Comparison of ENCODE assay signal across 24 mouse cellular contexts in the genomic region with DNA sequence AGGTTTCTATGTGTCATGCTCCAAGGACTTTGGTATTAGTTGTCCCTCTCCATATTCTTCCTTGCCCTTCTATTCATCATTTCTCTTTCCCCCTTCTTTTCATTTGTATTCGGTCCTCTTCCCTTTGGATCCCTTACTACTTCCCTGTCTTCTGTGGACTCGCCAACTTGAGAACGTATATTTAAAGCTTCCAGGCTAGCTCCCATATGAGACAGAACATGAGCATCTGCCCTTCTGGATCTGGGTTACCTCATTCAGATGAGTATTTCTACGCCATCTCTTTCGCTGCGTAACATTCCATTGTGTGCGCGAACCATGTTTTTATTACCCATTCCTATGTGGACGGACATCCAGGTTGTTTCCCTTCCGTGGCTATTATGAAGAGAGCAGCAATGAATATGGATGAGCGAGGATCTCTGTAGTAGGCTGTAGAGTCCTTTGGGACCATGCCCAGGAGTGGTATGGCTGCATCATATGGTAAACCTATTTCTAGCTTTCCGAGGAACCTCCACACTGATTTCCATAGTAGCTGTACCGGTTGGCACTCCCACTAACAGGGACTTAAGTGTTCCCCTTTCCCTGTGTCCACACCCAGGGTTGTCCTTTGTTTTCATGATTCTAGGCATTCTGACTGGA.
DNase-seq lines count a peak whose midpoint lies in the region; ATAC-seq and TF ChIP-seq lines count a peak whose summit lies in the region.
"Had no signal": no experiment of that assay in that cellular context is flagged by ENCODE, and none has a peak within 500 bp of the region (broad histone marks: within the 10 kb centered on the region; RNA-seq: fewer than 3 reads in every experiment).

No protein-coding gene starts in this region.

- no peaks in the 10 kb centered on the region for H3K4me1 ChIP-seq in forebrain, postnatal 0 days (ENCODE audit: insufficient read depth)
- no peaks in the 10 kb centered on the region; the same call in 1 of the 2 replicates for H3K4me1 ChIP-seq in forebrain, embryonic 15.5 days
- H3K4me1 ChIP-seq in liver, postnatal 0 days (ENCODE audit: insufficient read depth), result no peaks in the 10 kb centered on the region

- no peaks in the 10 kb centered on the region for H3K27me3 ChIP-seq in forebrain, postnatal 0 days (ENCODE audit: insufficient read depth, low read length)
- H3K27me3 ChIP-seq in forebrain, embryonic 15.5 days, result no peaks in the 10 kb centered on the region
- H3K27me3 ChIP-seq in liver, postnatal 0 days (ENCODE audit: insufficient read depth, low read length), result no peaks in the 10 kb centered on the region
- H3K27me3 ChIP-seq: embryonic facial prominence, embryonic 15.5 days; limb, embryonic 13.5 days; liver, embryonic 12.5 days; neural tube, embryonic 12.5 days had no signal

- 78% methylated on average over 13 of the region's 13 CpGs for whole genome bisulfite sequencing in forebrain, postnatal 0 days
- 86% methylated on average over 13 of the region's 13 CpGs for WGBS in forebrain, embryonic 15.5 days
- 87% methylated on average over 13 of the region's 13 CpGs for WGBS in liver, postnatal 0 days (ENCODE audit: insufficient replicate concordance)

- H3K36me3 ChIP-seq in forebrain, postnatal 0 days (ENCODE audit: insufficient read depth), result no peaks in the 10 kb centered on the region
- H3K36me3 ChIP-seq in forebrain, embryonic 15.5 days, result no peaks in the 10 kb centered on the region
- no peaks in the 10 kb centered on the region for H3K36me3 ChIP-seq in liver, postnatal 0 days (replicated peaks; ENCODE audit: insufficient read depth, low read length)
- H3K36me3 ChIP-seq: embryonic facial prominence, embryonic 15.5 days; hindbrain, embryonic 10.5 days; limb, embryonic 13.5 days; liver, embryonic 12.5 days; neural tube, embryonic 12.5 days had no signal

- no peak overlapping the region for H3K27ac ChIP-seq in forebrain, postnatal 0 days (ENCODE audit: low read depth, low read length)
- no peak overlapping the region for H3K27ac ChIP-seq in forebrain, embryonic 15.5 days (replicated peaks)
- H3K27ac ChIP-seq in liver, postnatal 0 days (ENCODE audit: low read depth), result no peak overlapping the region
- H3K27ac ChIP-seq: embryonic facial prominence, embryonic 15.5 days; hindbrain, embryonic 10.5 days; limb, embryonic 13.5 days; liver, embryonic 12.5 days; neural tube, embryonic 12.5 days had no signal

- intact Hi-C loops in left cerebral cortex, postnatal 4 days (cut with DNase I), result no loop called here
- intact Hi-C loops in heart, postnatal 36 days (cut with DNase I), result no loop called here

- TF ChIP-seq CTCF in forebrain, postnatal 0 days (IDR thresholded peaks at IDR 0.05; ENCODE audit: low read depth), result no peak
- TF ChIP-seq CTCF in liver, postnatal 0 days (IDR thresholded peaks at IDR 0.05; ENCODE audit: low read depth), result no peak

- ATAC-seq in forebrain, postnatal 0 days, result peak; percentile 51; the same call in 1 of the 2 replicates
- no peak for ATAC-seq in forebrain, embryonic 15.5 days (replicated peaks)
- ATAC-seq in liver, postnatal 0 days, result no peak
- ATAC-seq: forebrain, embryonic 14.5 days; intestine, postnatal 0 days; liver, embryonic 12.5 days had no signal

- no peak overlapping the region for H3K4me3 ChIP-seq in forebrain, postnatal 0 days (ENCODE audit: low read depth, low read length)
- no peak overlapping the region for H3K4me3 ChIP-seq in forebrain, embryonic 15.5 days
- H3K4me3 ChIP-seq in liver, postnatal 0 days (ENCODE audit: low read depth, low read length), result no peak overlapping the region
- H3K4me3 ChIP-seq: embryonic facial prominence, embryonic 15.5 days; hindbrain, embryonic 10.5 days; limb, embryonic 13.5 days; liver, embryonic 12.5 days; neural tube, embryonic 12.5 days had no signal

- H3K9ac ChIP-seq in forebrain, postnatal 0 days, result no peak overlapping the region
- H3K9ac ChIP-seq in forebrain, embryonic 15.5 days (replicated peaks), result no peak overlapping the region
- H3K9ac ChIP-seq in liver, postnatal 0 days (replicated peaks), result no peak overlapping the region
- H3K9ac ChIP-seq: embryonic facial prominence, embryonic 15.5 days; limb, embryonic 13.5 days; liver, embryonic 12.5 days; neural tube, embryonic 12.5 days had no signal

- DNase-seq in forebrain, postnatal 0 days, result peak; percentile 36
- peak; percentile 65 for DNase-seq in left cerebral cortex, adult 11 months (ENCODE audit: low spot score)
- DNase-seq in left cerebral cortex, postnatal 4 days, result no peak
- peak; percentile 61 to 78 for DNase-seq in right cerebral cortex, postnatal 10 days (ENCODE audit: low spot score in 2 of 2)
- no peak for DNase-seq in heart, postnatal 36 days
- no peak for DNase-seq in liver, postnatal 0 days
- DNase-seq: adrenal gland, postnatal 10 days; cerebellum, adult 9-11 months; gastrocnemius, postnatal 10 days; kidney, postnatal 25 days; lung, adult 2 months; lung, postnatal 14 days; retina, postnatal 1 day; thymus, postnatal 36 days had no signal

- no peak overlapping the region for H3K4me2 ChIP-seq in forebrain, postnatal 0 days (ENCODE audit: low read depth)
- no peak overlapping the region for H3K4me2 ChIP-seq in forebrain, embryonic 15.5 days (replicated peaks)
- H3K4me2 ChIP-seq in liver, postnatal 0 days (ENCODE audit: low read depth, low read length), result no peak overlapping the region
- H3K4me2 ChIP-seq: embryonic facial prominence, embryonic 15.5 days; heart, embryonic 11.5 days; limb, embryonic 13.5 days; liver, embryonic 12.5 days; midbrain, embryonic 11.5 days; neural tube, embryonic 12.5 days had no signal

- no peak for TF ChIP-seq EP300 in liver, postnatal 0 days (IDR thresholded peaks at IDR 0.05; ENCODE audit: low read depth)

- peaks cover 4% of the 10 kb centered on the region; the same call in 1 of the 2 replicates for H3K9me3 ChIP-seq in forebrain, postnatal 0 days (ENCODE audit: low read length)
- H3K9me3 ChIP-seq in forebrain, embryonic 15.5 days, result no peaks in the 10 kb centered on the region
- H3K9me3 ChIP-seq in liver, postnatal 0 days (ENCODE audit: low read length), result no peaks in the 10 kb centered on the region
- H3K9me3 ChIP-seq: embryonic facial prominence, embryonic 15.5 days; liver, embryonic 12.5 days; neural tube, embryonic 12.5 days had no signal

Comparison
In these comparisons a context has a peak if more than half of its experiments do, and no peak if none do; other contexts are left out.
1. DNase-seq: peak in forebrain, postnatal 0 days (single experiment), left cerebral cortex, adult 11 months (single experiment) and right cerebral cortex, postnatal 10 days (2 of 2); none in left cerebral cortex, postnatal 4 days (single experiment), heart, postnatal 36 days (0 of 2) and liver, postnatal 0 days (single experiment).